Mouse (Mus musculus) urinary bladder, adult 18-20 months (tissue): Measurements from ENCODE around the gene Crybb3.
"Not testable (repeated sequence)": the region's sequence is repeated elsewhere in the genome, so short reads cannot be mapped to it uniquely, and the experiment has no call there.

Experiments used
- DNase-seq, 2 experiments: peaks; one replicate each; pipeline ENCODE4 v3.0.0; 2022; ENCODE audit warnings: low spot score in 2 of 2, mixed read lengths in 2 of 2

Crybb3 gene

DNA sequence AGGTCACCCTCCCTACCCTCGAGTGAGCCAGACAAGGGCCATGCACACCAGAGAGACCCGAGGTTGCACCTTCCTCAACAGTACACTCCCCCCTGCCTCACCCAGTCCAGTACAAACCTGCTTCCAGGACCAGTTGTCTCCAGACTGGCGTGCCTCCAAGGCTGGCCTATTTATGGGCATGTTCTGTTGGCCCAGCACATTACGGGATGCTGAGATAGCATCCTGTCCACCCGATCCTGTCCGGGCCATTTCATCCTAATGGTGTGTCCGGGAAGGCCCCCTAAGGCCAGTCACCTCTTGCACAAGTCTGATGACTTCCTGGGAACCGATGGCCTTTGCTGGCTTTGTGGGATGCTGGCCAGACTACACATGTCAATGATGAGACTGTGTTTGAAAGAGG is at the start of gene Crybb3:
TSS of gene Crybb3 (minus strand) at position 146 of the 400 bp plus-strand sequence.
- no peak for DNase-seq

- DNase-seq, result no peak
Observed at GRCm38 (mm10) chr5:113128426-113128825, 47.0 kb upstream of the Crybb3 start.

DNA sequence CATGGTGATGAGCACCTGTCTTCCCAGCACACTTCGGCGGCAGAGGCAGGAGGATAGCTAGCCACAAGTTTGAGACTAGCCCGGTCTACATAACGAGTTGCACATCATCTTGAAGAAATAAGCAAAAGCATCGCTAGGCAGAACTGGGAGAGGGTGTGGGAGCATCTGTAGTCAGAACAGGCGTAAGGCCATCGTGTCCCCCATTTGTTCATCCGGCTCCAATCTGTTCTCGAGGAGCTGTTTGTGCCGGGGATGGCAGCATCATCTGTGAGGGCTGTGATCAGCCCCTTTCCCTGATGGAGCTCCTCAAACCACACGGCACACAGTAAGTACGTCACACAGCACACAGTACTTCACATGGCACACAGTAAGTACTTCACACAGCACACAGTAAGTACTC is 45.1 kb upstream of the Crybb3 start:
- DNase-seq, result no peak

DNA sequence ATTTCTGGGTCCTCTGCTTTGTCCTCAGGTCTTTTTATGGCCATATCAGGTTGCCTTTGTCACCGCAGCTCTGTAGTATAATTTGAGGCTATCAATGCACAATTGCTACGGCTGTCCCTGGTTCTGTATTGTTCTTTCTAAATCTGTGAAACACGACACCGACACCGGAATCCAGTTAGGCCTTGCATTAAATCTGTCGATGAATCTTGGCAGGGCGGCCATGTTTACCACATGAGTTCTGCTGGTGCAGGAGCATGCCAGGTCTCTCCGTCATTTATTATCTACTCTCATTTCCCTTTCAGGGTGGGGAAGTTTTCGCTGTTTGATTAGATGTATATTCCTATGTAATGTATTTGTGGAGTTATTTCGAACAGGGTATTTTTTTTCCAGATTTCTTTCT is 42.3 kb upstream of the Crybb3 start:
- no peak for DNase-seq

DNA sequence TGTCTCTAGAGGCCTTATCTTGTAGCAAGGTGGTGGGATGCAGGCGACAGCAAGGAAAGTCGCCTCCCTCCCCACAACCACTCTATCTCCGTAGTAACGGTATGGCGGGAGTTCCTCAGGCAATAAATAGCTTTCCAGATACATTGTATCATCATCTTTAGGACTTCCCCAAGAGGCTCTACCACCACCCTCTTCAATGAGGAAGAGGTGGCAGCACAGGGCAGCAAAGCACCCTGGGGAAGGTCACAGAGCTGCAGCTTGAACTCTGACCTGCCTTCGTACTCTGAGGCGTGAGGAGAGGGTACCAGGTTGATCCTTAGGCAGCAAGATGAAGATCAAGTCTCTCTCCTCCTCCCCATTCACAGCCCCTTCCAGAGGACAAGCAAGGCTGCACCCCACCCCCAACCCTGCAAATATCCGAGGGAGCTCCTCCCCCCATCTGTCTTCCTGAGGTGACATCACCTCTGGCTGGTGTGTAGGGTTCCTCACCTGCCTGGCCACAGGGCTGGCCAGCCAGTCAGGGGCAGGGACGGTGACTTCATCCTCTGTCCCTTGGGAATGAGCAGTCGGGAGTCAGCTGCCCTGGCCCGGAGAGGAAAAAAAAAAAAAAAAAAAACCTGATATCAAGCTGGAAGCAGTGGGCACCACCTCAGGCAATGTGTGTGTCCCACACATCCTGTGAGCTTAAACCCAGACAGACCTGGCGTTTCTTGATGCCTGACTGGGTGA is 41.1 kb upstream of the Crybb3 start:
- no peak for DNase-seq

- DNase-seq, result no peak
Observed at GRCm38 (mm10) chr5:113121591-113121875, 40.1 kb upstream of the Crybb3 start.

GRCm38 (mm10) chr5:113120741-113121590 is 39.6 kb upstream of the Crybb3 start:
- DNase-seq, result no peak

DNA sequence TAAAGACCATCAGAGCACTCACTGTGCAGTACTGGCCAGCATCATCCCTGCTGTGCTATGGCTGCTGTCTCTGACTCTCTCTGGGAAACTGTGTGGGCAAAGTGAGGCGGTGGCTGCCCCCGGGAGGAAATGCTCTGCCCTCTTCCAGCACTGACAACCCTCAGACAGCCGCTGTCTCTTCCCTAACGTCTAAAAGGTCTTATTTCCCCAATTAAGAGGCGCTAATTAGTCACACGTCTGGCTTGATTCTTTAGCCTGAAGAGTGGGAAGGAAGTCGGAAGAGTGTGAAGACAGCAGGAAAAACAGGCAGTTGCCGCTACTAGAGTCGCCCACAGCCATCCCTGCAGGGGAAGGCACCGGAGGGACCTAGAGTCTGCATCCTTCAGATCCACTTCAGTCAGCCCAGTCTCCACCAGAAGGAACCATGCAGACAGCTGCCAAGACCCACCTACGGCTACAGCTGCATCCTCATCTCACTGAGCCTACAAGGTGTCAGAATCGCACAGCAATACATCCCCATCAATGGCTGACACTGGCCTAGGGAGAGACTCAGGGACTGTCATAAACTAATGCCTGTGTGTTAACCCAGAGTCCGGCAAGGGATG is 38.6 kb upstream of the Crybb3 start:
- DNase-seq, result no peak

DNA sequence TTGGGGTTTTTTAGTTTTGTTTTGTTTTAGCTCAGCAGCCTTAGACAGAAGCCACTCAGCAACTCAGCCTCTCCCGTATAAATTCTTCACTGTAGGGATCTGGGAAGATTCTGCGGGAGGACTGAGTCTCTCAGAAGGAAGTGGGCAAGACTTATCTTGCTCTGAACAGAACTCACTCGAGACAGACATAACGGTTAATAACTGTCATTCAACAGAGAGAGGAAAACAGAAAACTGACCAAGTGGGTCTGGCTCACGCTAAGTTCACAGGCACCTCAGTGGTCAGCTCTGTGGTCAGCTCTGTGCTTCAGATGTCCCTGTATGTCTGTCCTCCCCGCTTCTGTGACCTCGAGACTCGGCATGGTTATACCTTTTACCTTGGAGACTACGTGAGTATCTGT is 37.9 kb upstream of the Crybb3 start:
- no peak for DNase-seq

GRCm38 (mm10) chr5:113118695-113119094 is 37.3 kb upstream of the Crybb3 start:
- DNase-seq, result no peak

GRCm38 (mm10) chr5:113117361-113117760 is 36.0 kb upstream of the Crybb3 start:
- DNase-seq, result no peak

DNA sequence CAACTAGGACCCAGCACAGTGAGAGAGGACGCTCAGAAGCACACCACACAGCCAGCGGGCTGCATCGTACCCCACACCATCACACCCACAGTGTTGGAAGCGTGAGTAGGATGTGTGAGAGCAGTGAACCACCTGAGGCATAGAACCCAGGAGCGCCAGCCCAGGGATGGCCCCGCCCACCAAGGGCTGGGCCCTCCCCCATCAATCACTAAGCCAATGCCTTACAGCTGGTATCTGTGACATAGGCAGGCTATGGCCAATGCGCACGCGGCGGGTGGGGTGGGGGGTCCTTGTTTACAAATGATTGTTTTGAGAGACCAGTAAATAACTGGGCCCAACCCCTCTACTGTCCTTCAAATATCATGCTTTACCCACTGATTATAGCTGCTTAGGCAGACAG is 34.5 kb upstream of the Crybb3 start:
- no peak for DNase-seq

- DNase-seq, result no peak
Observed at GRCm38 (mm10) chr5:113114264-113115225, 33.2 kb upstream of the Crybb3 start.

DNA sequence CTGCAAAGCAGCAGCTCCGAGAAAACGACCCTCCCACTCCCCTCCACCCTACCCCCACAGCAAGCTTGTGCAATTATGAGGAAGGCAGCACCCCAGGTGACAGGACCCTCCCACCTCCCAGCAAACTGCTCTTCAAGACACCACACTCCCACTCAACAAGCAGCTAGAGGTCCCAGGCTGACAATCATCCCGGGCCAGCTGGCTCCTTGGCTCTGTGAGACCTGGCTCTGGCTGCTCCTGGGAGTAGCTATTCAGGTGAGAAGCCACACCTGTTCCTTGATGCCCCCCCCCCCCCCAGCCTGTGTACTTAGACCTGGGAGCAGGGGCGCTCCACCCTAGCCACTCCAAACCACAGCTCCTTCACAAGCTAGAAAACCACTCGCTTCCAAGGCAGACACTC is 31.7 kb upstream of the Crybb3 start:
- DNase-seq, result no peak

- DNase-seq, result no peak
Observed at GRCm38 (mm10) chr5:113111336-113111735, 30.0 kb upstream of the Crybb3 start.

- DNase-seq, result no peak
Observed at GRCm38 (mm10) chr5:113110929-113111328, 29.5 kb upstream of the Crybb3 start.

- DNase-seq, result not testable (repeated sequence)
Observed at GRCm38 (mm10) chr5:113109651-113110050, 28.3 kb upstream of the Crybb3 start.

DNA sequence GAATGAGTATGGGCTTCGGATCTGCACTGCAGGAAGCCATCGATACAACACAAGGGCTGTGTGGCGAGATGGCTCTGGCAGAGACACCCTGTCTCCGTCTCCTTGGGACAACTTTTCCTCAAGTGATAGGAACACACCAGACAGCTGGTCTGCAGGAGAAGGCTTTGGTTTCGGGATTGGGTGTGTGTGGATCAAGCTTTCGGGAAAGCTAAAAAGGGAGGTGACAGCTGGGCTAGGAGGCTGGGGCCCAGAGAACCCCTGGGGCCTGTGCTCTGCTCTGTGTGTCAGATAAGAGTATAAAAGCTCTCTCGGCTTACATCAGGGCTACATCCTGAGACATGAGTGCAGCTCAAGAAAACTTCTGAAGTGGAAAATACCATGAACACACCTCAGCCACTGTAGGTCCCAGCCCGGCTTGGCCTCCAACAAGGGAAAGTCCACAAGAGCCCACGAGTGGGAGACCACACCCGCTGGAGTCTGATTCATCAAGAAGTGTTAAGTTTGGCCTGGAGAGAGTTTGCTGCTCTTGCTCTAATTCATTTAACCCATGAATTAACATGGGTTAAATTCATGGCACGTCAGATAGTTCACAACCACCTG is 26.9 kb upstream of the Crybb3 start:
- DNase-seq, result no peak

GRCm38 (mm10) chr5:113107709-113108108 is 26.3 kb upstream of the Crybb3 start:
- DNase-seq, result no peak

DNA sequence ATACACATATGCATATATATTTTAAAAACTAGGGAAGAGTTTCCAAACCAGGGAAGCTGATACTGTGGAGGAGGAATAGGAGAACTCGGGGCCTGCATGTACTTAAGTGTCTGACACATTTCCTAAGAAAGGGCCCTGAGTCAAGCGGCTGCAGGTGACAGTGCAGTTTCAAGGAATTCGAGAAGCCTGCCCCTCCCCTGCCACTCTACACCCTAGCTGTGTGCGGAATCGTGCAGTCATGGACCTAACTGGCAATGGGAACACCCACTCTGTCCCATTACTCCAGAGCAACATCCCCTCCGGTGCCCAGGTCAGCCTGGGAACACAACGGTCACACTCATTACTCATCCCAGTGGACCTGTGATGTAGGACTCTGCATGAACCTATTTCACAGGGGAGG is 25.2 kb upstream of the Crybb3 start:
- no peak for DNase-seq

GRCm38 (mm10) chr5:113105481-113105880 is 24.1 kb upstream of the Crybb3 start:
- DNase-seq, result no peak
